Mouse (Mus musculus): Measurements from ENCODE around the gene Igfbp2. TPM values are rescaled to one million over a fixed set of nuclear protein-coding genes. Genes with fewer than 3 reads are reported as not detected.

The Igfbp2 gene
- polyA plus RNA-seq, 1 experiment from 2014 or later: 561 TPM

DNA sequence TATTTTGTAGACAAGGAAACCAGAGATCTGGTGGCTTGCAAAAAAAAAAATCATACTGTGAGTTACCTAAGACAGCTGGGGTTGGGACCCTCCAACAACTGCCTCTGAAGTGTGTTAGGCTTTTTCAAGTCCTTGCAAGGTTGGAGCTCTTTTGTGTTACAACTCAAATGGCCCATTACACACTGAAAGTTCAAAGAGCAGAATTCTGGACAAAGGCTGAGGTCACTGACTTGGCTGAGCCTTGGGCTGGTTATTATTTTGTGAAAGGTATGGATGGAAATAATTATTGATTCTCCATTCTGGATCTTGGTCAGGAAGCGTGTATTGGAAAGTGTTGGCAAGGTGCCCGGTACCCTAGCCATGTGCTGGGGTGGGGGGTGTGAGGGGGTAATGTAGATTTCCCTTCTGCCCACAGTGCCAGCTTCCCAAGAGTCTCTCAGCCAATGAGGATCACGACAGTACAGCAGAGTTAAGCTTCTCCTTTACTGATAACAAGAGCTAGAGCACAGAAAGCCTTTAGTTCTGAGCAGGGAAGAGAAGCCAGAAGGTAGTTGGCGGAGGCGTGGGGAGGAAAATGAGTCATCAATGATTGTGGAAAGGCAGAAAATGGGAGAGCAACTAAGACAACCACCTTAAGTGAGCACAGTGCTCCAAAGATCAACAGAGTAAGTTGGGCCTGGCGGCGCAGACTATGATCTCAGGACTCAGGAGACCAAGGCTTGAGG is 14.2 kb upstream of the Igfbp2 start:
- WGBS: 91% methylated on average over 7 of the region's 7 CpGs
- Histone ChIP-seq H3K9ac (ENCODE audit: low read depth, low read length) (no peak overlapping the region), H3K36me3 (ENCODE audit: control insufficient read depth, insufficient read depth, low read length) (no peaks in the 10 kb centered on the region), H3K27me3 (ENCODE audit: control insufficient read depth, insufficient read depth, low read length) (no peaks in the 10 kb centered on the region), H3K27ac (ENCODE audit: low read depth, low read length) (no peak overlapping the region), H3K4me3 (ENCODE audit: low read depth, low read length) (no peak overlapping the region), H3K9me3 (ENCODE audit: control insufficient read depth, low read length) (no peaks in the 10 kb centered on the region), H3K4me1 (replicated peaks; ENCODE audit: control insufficient read depth, insufficient read depth, low read length) (peaks cover 15% of the 10 kb centered on the region), H3K4me2 (replicated peaks; ENCODE audit: low read depth, low read length) (no peak overlapping the region)
- ATAC-seq (ENCODE audit: low FRiP score) (no peak), DNase-seq (ENCODE audit: low spot score) (no peak)

DNA sequence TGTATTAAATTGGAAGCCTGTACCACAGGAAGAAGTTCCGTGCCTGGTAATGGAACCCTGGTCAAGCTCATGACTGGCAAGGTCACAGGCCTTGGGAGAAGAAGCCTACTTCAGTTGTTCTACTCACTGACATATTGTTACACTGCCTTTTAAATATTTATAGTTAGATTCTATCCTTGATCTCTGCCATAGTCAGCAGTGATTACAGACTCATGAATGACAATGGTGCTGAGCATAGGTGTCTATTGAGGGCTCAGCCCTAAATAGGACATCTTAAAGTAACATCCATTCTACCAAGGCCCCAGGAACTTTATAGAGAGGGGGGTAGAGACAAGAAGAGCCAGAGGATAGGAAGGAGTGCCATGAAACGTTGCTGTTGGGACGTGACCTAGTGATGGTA is 13.2 kb upstream of the Igfbp2 start:
- WGBS: 88% methylated on average over 3 of the region's 3 CpGs

DNA sequence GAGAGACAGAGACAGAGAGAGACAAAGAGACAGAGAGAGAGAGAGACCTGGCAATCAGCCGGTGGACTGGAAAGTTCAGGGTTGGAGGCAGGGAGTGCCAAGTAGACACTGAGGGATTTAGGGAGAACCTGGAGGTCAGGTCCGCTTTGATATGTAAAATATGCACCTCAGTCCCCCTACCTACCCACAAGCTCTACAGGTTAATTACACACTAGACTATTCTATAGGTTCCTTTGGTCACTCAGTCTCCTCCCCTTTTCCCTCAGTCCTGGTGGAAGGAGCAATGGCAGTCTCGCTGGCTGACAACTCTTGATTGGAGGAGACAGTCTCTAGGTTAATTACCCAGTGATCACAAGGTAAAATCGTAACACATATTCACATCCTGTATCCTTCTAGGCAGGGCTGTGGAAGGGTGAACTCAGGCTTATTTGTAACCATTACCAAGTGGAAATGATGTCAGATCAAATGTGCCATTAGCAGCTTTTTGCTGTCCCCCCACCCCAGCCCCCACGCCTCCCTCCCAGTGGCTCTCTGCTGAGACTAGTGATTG is 11.1 kb upstream of the Igfbp2 start:
- WGBS: 27% methylated on average over 5 of the region's 5 CpGs
- no peaks in the 10 kb centered on the region for H3K9me3 ChIP-seq (ENCODE audit: control insufficient read depth, low read length)
- DNase-seq (ENCODE audit: low spot score) (no peak), ATAC-seq (ENCODE audit: low FRiP score) (peak; percentile 36; the same call in 1 of the 2 replicates)
- peak overlapping the region; percentile 21; the same call in 1 of the 2 replicates for H3K9ac ChIP-seq (ENCODE audit: low read depth, low read length)
- H3K4me1 ChIP-seq (replicated peaks; ENCODE audit: control insufficient read depth, insufficient read depth, low read length): 0 out of 2 replicates have a peak, but pooled peaks cover 7% of the 10 kb centered on the region
- H3K27ac ChIP-seq (ENCODE audit: low read depth, low read length): peak overlapping the region; percentile 53
- H3K4me2 ChIP-seq (replicated peaks; ENCODE audit: low read depth, low read length): no peak overlapping the region
- H3K27me3 ChIP-seq (ENCODE audit: control insufficient read depth, insufficient read depth, low read length): no peaks in the 10 kb centered on the region
- H3K4me3 ChIP-seq (ENCODE audit: low read depth, low read length): no peak overlapping the region
- no peaks in the 10 kb centered on the region for H3K36me3 ChIP-seq (ENCODE audit: control insufficient read depth, insufficient read depth, low read length)

More for the DNA sequence above, 13.2 kb upstream of the Igfbp2 start:
- no peak for DNase-seq (ENCODE audit: low spot score)
- Histone ChIP-seq H3K9me3 (ENCODE audit: control insufficient read depth, low read length) (no peaks in the 10 kb centered on the region), H3K36me3 (ENCODE audit: control insufficient read depth, insufficient read depth, low read length) (no peaks in the 10 kb centered on the region), H3K27ac (ENCODE audit: low read depth, low read length) (no peak overlapping the region), H3K4me2 (replicated peaks; ENCODE audit: low read depth, low read length) (no peak overlapping the region), H3K4me1 (replicated peaks; ENCODE audit: control insufficient read depth, insufficient read depth, low read length) (peaks cover 9% of the 10 kb centered on the region; the same call in 1 of the 2 replicates), H3K27me3 (ENCODE audit: control insufficient read depth, insufficient read depth, low read length) (no peaks in the 10 kb centered on the region), H3K4me3 (ENCODE audit: low read depth, low read length) (no peak overlapping the region), H3K9ac (ENCODE audit: low read depth, low read length) (no peak overlapping the region)
- no peak for ATAC-seq (ENCODE audit: low FRiP score)

DNA sequence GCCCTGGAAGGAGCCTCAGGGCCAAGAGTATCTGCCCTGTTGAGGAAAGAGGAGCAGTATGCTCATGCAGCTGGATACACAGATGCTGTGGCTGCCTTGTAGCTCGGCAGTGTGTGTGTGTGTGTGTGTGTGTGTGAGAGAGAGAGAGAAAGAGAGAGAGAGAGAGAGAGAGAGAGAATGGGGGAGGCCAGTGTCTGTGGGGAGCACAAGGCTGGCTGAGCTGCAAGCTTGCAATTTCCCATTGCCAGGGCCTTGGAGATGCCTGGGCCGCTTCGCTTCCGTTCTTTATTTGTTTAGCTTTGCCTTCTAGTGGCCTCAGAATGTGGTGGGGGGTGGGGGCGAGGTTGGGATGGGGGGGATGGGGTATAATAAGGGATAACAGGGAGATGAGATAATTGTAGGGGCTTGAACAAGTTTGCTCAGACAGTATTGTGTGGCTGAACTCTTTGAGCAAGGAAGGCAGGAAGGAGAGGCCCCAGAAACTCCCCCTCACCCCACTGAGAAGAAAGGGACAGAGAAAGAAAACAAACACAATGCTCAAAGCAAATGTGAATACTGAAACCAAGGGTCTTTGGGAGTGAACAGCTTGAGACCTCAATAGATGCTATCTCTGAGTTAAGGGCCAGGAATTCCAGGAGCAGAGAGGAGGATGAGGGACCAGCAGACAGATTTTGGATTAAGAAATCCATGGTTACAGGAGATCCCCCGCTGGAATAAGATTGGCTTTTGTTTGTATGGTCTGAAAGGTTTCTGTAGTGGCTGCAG is 10.5 kb upstream of the Igfbp2 start:
- 2% methylated on average over 6 of the region's 6 CpGs for WGBS
- H3K9me3 ChIP-seq (ENCODE audit: control insufficient read depth, low read length): no peaks in the 10 kb centered on the region
- peak; percentile 57 for ATAC-seq (ENCODE audit: low FRiP score)
- H3K36me3 ChIP-seq (ENCODE audit: control insufficient read depth, insufficient read depth, low read length): no peaks in the 10 kb centered on the region
- H3K27me3 ChIP-seq (ENCODE audit: control insufficient read depth, insufficient read depth, low read length): no peaks in the 10 kb centered on the region
- H3K4me3 ChIP-seq (ENCODE audit: low read depth, low read length): no peak overlapping the region
- H3K4me1 ChIP-seq (replicated peaks; ENCODE audit: control insufficient read depth, insufficient read depth, low read length): 0 out of 2 replicates have a peak, but pooled peaks cover 7% of the 10 kb centered on the region
- no peak overlapping the region for H3K4me2 ChIP-seq (replicated peaks; ENCODE audit: low read depth, low read length)
- peak; percentile 37 for DNase-seq (ENCODE audit: low spot score)
- peak overlapping the region; percentile 21; the same call in 1 of the 2 replicates for H3K9ac ChIP-seq (ENCODE audit: low read depth, low read length)
- peak overlapping the region; percentile 70 for H3K27ac ChIP-seq (ENCODE audit: low read depth, low read length)

DNA sequence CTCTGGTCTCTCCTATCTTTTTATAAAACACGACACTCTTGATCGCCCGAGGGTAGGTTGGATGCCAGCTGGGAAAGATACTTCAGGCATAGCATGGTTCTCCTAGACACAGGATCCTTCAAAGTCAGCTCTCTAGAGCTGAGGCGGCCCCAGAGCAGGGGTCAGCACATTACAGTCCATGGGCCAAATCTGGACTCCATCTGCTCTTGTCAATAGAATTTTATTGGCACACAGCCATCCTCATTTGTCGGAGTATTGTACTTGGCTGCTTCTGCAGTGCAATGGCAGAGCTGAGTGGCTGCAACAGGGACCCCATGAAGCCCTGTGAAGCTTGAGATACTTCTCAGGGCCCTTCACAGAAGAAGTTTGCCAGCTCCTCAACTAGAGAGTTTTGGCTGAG is 9.1 kb upstream of the Igfbp2 start:
- Histone ChIP-seq H3K27ac (ENCODE audit: low read depth, low read length) (no peak overlapping the region), H3K27me3 (ENCODE audit: control insufficient read depth, insufficient read depth, low read length) (no peaks in the 10 kb centered on the region), H3K4me1 (replicated peaks; ENCODE audit: control insufficient read depth, insufficient read depth, low read length) (0 out of 2 replicates have a peak, but pooled peaks cover 7% of the 10 kb centered on the region), H3K4me2 (replicated peaks; ENCODE audit: low read depth, low read length) (no peak overlapping the region), H3K9ac (ENCODE audit: low read depth, low read length) (no peak overlapping the region), H3K9me3 (ENCODE audit: control insufficient read depth, low read length) (no peaks in the 10 kb centered on the region), H3K4me3 (ENCODE audit: low read depth, low read length) (no peak overlapping the region), H3K36me3 (ENCODE audit: control insufficient read depth, insufficient read depth, low read length) (no peaks in the 10 kb centered on the region)
- WGBS: 68% methylated on average over 5 of the region's 5 CpGs
- ATAC-seq (ENCODE audit: low FRiP score) (no peak), DNase-seq (ENCODE audit: low spot score) (no peak)

DNA sequence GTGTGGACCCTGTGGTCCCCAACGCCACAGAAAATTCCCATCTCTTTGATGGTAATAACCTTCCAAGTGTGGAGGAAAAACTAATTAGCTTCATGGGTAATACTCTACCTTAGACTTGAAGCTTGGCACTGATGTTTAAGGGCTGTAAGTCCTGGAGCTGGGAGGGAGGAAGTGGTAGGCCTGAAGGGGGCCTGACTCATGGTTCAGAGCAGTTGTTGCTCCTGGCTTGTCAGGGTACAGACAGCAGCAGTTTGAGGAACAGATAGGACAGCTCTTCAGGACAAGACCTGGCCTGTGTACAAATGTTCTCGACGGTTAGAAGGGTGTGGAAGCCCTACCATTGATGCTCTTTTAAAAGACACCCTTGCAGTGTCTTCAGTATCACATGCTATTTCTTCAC is 8.7 kb upstream of the Igfbp2 start:
- DNase-seq (ENCODE audit: low spot score) (no peak), ATAC-seq (ENCODE audit: low FRiP score) (no peak)
- Histone ChIP-seq H3K4me2 (replicated peaks; ENCODE audit: low read depth, low read length) (no peak overlapping the region), H3K27me3 (ENCODE audit: control insufficient read depth, insufficient read depth, low read length) (no peaks in the 10 kb centered on the region), H3K4me1 (replicated peaks; ENCODE audit: control insufficient read depth, insufficient read depth, low read length) (0 out of 2 replicates have a peak, but pooled peaks cover 7% of the 10 kb centered on the region), H3K27ac (ENCODE audit: low read depth, low read length) (no peak overlapping the region), H3K36me3 (ENCODE audit: control insufficient read depth, insufficient read depth, low read length) (no peaks in the 10 kb centered on the region), H3K4me3 (ENCODE audit: low read depth, low read length) (no peak overlapping the region), H3K9ac (ENCODE audit: low read depth, low read length) (no peak overlapping the region), H3K9me3 (ENCODE audit: control insufficient read depth, low read length) (no peaks in the 10 kb centered on the region)
- WGBS: 98% methylated on average over 3 of the region's 3 CpGs

DNA sequence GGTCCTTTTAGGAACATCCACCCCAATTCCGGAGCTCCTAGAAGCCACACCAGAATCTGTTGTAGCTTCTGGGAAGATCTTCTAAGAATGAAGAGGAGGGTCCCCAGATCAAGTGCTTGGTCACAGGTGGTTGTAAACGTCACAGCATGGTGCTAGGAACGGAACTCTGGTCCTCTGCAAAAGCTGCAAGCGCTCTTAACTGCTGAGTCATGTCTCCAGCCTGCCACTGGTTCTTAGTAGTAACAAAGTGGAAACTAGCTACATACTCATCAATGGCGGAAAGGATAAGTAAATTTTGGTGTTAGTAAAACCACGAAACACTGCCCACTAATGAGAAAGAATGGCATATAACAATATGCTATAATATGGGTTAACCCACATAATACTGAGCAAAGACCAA is 4.3 kb upstream of the Igfbp2 start:
- no peak overlapping the region for H3K4me2 ChIP-seq (replicated peaks; ENCODE audit: low read depth, low read length)
- DNase-seq (ENCODE audit: low spot score) (no peak), ATAC-seq (ENCODE audit: low FRiP score) (no peak)
- no peak overlapping the region for H3K27ac ChIP-seq (ENCODE audit: low read depth, low read length)
- H3K4me3 ChIP-seq (ENCODE audit: low read depth, low read length): no peak overlapping the region
- H3K9me3 ChIP-seq (ENCODE audit: control insufficient read depth, low read length): no peaks in the 10 kb centered on the region
- no peaks in the 10 kb centered on the region for H3K27me3 ChIP-seq (ENCODE audit: control insufficient read depth, insufficient read depth, low read length)
- no peak overlapping the region for H3K9ac ChIP-seq (ENCODE audit: low read depth, low read length)
- no peaks in the 10 kb centered on the region; the same call in 1 of the 2 replicates for H3K4me1 ChIP-seq (replicated peaks; ENCODE audit: control insufficient read depth, insufficient read depth, low read length)
- H3K36me3 ChIP-seq (ENCODE audit: control insufficient read depth, insufficient read depth, low read length): no peaks in the 10 kb centered on the region
- WGBS: 89% methylated on average over 6 of the region's 6 CpGs

DNA sequence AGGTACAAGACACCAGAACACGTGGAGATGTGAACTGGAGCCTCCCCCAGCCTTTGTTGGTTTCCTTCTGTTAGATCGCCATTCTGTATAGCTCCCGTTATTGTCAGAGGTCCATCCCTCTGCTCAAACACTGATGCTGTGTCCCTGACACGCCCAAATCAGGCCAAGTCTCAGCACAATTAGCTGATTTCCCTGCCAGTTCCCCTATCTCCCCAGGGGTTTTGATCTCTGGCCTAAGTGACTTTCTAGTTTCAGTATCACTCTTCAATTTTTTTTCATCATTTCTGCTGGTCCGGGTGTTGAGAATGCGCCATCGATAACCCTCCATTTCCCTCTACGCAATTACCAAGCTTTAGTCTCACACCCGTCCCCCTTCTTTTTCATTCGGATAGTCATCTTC is 1.4 kb upstream of the Igfbp2 start:
- Histone ChIP-seq H3K4me1 (replicated peaks; ENCODE audit: control insufficient read depth, insufficient read depth, low read length) (peaks cover 2% of the 10 kb centered on the region), H3K27me3 (ENCODE audit: control insufficient read depth, insufficient read depth, low read length) (no peaks in the 10 kb centered on the region), H3K4me3 (ENCODE audit: low read depth, low read length) (no peak overlapping the region), H3K27ac (ENCODE audit: low read depth, low read length) (no peak overlapping the region), H3K4me2 (replicated peaks; ENCODE audit: low read depth, low read length) (no peak overlapping the region), H3K9me3 (ENCODE audit: control insufficient read depth, low read length) (no peaks in the 10 kb centered on the region), H3K36me3 (ENCODE audit: control insufficient read depth, insufficient read depth, low read length) (no peaks in the 10 kb centered on the region), H3K9ac (ENCODE audit: low read depth, low read length) (no peak overlapping the region)
- no peak for DNase-seq (ENCODE audit: low spot score)
- 59% methylated on average over 10 of the region's 10 CpGs for WGBS
- ATAC-seq (ENCODE audit: low FRiP score): no peak

Data from hindbrain, embryonic 11.5 days (tissue).